Mouse (Mus musculus) layer of hippocampus, postnatal 25 days (tissue): ENCODE data around the gene Olfr76. TPM values are rescaled to one million over a fixed set of nuclear protein-coding genes. Genes with fewer than 3 reads are reported as not detected.
"Not testable (repeated sequence)": the region's sequence is repeated elsewhere in the genome, so short reads cannot be mapped to it uniquely, and the experiment has no call there.

Experiments used
- DNase-seq, 2 experiments: peaks; one replicate each; pipeline ENCODE4 v3.0.0; 2022; ENCODE audit warnings: mixed read lengths in 2 of 2, low spot score in 1 of 2; ENCODE audit errors: extremely low spot score in 1 of 2
- total RNA-seq, 2 experiments: library from RNA; stranded (reverse); gene quantifications; 2 replicates each; pipeline ENCODE4 v1.2.3; 2021

The Olfr76 gene
- total RNA-seq = not detected

DNA sequence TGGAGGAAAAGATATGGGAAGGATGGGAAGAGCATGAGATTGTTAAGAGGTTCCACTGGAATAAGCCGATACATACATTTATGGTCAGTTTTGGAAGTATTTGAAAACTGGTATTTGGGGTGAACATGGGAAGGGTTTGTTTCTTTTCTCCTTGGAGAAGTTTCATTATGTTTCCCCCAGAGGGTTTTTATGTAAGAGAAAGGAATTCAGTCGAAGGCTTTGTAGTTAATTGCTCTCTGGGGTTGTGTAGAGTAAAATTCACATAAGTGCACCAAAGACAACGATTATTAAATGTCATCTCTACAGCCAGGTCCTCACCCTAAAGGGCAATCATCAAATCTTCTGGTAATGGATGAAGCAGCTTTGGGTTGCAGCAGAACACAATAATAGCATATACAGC is at the start of gene Olfr76:
Gene Olfr76, minus strand, starts transcription at position 101 of the 400 bp plus-strand sequence.
- no peak for DNase-seq

GRCm38 (mm10) chr19:12170062-12170599 is 47.1 kb upstream of the Olfr76 start, which contains the start of gene Olfr1555-ps1:
Gene Olfr1555-ps1, minus strand, starts transcription at chr19:12170112.
- DNase-seq = not testable (repeated sequence)

DNA sequence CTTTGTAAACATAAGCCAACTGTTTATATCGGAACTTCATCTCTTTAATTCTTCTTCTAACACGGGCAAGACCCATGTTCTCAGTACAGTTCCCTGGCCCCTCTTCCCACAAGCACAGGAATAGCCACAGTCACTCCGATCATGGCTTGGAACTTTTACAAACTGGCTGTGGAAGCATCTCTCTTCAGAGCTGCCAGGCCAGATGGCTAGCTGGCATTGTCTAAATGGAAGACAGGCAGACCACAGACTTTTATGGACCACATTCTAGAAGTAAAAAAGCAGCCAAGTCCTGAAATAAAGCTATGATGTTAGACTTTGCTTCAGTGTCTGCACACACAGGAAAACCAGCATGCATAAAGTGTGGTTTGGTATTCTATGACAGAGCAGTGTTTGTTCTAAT is 22.4 kb upstream of the Olfr76 start:
- DNase-seq = no peak

- no peak for DNase-seq
Observed at GRCm38 (mm10) chr19:12143356-12143755, 20.4 kb upstream of the Olfr76 start.

DNA sequence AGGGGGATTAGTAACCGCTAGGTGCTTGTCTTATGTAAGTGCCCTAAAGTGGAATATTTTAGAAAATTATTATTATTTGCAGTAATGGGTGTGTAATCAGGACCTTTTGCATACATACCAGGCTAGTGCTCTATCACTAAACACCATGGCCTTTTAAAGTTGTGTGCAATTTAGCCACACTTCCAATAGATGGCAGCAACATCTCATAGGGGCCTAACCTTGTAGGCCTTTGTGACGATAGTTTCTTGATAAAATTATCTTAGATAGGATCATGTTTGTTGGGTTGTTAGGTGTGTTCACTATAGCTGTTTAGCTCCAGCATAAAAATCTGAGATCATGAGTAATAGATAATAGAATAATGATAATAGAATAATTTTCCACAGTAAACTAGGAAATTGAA is 11.3 kb upstream of the Olfr76 start:
- DNase-seq = no peak

DNA sequence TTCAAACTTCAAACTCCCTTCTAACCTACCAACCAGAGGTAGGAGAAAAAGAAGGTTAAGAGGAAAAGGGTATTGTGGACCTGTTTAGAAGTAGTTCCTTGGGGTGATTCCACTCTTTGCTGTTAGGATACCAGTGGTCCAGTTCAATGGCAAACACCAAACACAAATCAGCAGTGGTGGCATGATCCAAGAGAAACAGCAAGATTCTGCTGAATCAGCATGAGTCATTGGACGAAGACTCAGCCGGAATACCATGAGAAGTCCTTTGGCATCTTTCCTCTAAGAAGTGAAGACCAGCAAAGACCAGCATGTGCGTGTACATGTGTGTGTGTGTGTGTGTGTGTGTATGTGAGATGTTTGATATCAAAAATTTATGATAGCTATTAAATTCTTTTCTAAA is 6.5 kb downstream of the Olfr76 start:
- DNase-seq = no peak

DNA sequence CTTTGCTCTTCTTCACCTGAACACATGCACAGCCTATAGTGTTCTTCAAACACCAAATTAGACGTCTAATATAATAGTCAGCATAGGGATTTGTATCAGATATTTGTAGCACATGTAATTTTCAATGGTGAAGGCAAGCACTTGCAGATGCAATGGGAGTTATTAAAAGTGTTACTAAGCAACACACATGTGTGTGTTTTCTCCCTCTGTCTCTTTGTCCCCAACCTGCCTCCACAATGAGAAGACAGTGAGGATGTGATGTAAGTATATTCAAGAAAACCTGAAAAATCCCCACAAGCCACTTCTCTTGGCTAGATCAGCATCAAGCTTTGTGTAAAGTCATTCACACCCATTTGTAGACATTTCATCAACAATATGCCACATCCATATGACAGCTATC is 7.2 kb downstream of the Olfr76 start, which contains the start of gene Olfr1428:
Gene Olfr1428, minus strand, starts transcription at position 101 of the 400 bp plus-strand sequence.
- no peak for DNase-seq

GRCm38 (mm10) chr19:12113807-12114206 is 9.2 kb downstream of the Olfr76 start:
- no peak for DNase-seq

GRCm38 (mm10) chr19:12104541-12104940 is 18.5 kb downstream of the Olfr76 start:
- no peak for DNase-seq

- no peak for DNase-seq
Observed at GRCm38 (mm10) chr19:12103234-12103633, 19.8 kb downstream of the Olfr76 start, which contains the start of gene Olfr1427. Gene Olfr1427, minus strand, starts transcription at chr19:12103334.

GRCm38 (mm10) chr19:12091913-12092312 is 31.1 kb downstream of the Olfr76 start, which contains the start of gene Olfr1426:
Gene Olfr1426, minus strand, starts transcription at chr19:12092013.
- DNase-seq = no peak

DNA sequence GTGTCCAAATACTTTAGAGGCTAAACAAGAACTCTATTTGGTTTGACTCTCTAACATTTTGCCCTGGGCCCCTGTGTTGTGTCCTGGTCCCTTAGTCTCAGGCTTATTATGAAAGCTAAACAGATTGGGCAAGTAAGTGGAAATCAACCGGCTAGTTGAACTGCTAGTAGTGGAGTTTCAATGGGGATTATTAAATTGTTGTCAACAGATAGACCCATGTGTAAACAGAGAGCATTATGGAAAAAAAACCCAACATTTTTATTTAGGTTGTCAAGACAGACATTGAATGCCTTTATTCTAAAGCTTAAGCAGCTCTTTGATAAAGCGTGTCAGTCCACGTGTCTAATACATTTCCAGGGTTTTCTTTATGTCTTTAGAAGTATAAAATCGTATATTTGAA is 45.4 kb downstream of the Olfr76 start, which contains the start of gene Olfr1425:
Gene Olfr1425, minus strand, starts transcription at position 101 of the 400 bp plus-strand sequence.
- DNase-seq = not testable (repeated sequence)

GRCm38 (mm10) chr19:12069546-12069945 is 53.5 kb downstream of the Olfr76 start:
- DNase-seq = not testable (repeated sequence)

Other genes starting within 250 kb of the Olfr76 start
- gene Olfr1419, start 248.1 kb downstream of the Olfr76 start, total RNA-seq = not detected
- not detected for gene Olfr1420, start 236.6 kb downstream of the Olfr76 start, total RNA-seq
- 10 to 100 TPM; 19.3 TPM for gene Patl1, start 210.8 kb downstream of the Olfr76 start, total RNA-seq
- 10 to 100 TPM; 52.9 to 54.8 TPM for gene Osbp, start 157.3 kb downstream of the Olfr76 start, total RNA-seq
- not detected for gene Olfr1423, start 81.9 kb downstream of the Olfr76 start, total RNA-seq
- not detected for gene Olfr1424, start 60.5 kb downstream of the Olfr76 start, total RNA-seq
- not detected for gene Olfr1425, start 45.5 kb downstream of the Olfr76 start, total RNA-seq
- gene Olfr1426, start 31.2 kb downstream of the Olfr76 start, total RNA-seq = not detected
- not detected for gene Olfr1427, start 19.9 kb downstream of the Olfr76 start, total RNA-seq
- gene Olfr1428, start 7.3 kb downstream of the Olfr76 start, total RNA-seq = not detected
- gene Olfr1555-ps1, start 46.9 kb upstream of the Olfr76 start, total RNA-seq = not detected
- not detected for gene Olfr1431, start 77.4 kb upstream of the Olfr76 start, total RNA-seq
- gene Olfr1432, start 109.4 kb upstream of the Olfr76 start, total RNA-seq = not detected
- gene Olfr262, start 118.5 kb upstream of the Olfr76 start, total RNA-seq = not detected
- not detected for gene Olfr235, start 137.8 kb upstream of the Olfr76 start, total RNA-seq
- not detected for gene Olfr1434, start 156.7 kb upstream of the Olfr76 start, total RNA-seq
- gene Olfr1436, start 175.9 kb upstream of the Olfr76 start, total RNA-seq = not detected
- not detected for gene Olfr1437, start 201.9 kb upstream of the Olfr76 start, total RNA-seq
- gene Olfr1438-ps1, start 212.7 kb upstream of the Olfr76 start, total RNA-seq = not detected